Mouse (Mus musculus) spleen, adult 2 months (tissue): ENCODE measurements at regions not wholly inside any gene's neighbourhood (a gene's known extent, or its start where the extent isn't known, plus 50 kb on each side); places are given as distances from the start of the nearest gene placed in this dataset.

ENCODE experiments used
- DNase-seq, 2 experiments: peaks; one replicate each; pipeline versions ENCODE4 v3.0.0 to v3.0.0-alpha.2; 2012 to 2021; ENCODE audit warnings: low spot score in 2 of 2, low read depth in 1 of 2
- H3K27ac ChIP-seq: fragments of 200-500 bp; 2 replicates; pipeline ENCODE4 v1.5.1; 2012; ENCODE audit warnings: low read length, inconsistent platforms; ENCODE audit not compliant: insufficient read depth
- H3K27me3 ChIP-seq: fragments of 200-500 bp; 2 replicates; pipeline ENCODE4 v1.6.1; 2012; ENCODE audit warnings: mild to moderate bottlenecking, moderate library complexity, low read length, inconsistent platforms; ENCODE audit not compliant: control insufficient read depth, insufficient read depth
- H3K36me3 ChIP-seq: fragments of 200-500 bp; 2 replicates; pipeline ENCODE4 v1.6.1; 2012; ENCODE audit warnings: mild to moderate bottlenecking, low read length, inconsistent platforms; ENCODE audit not compliant: control insufficient read depth, insufficient read depth
- H3K4me1 ChIP-seq: fragments of 200-500 bp; 2 replicates; pipeline ENCODE4 v1.6.1; 2011; ENCODE audit warnings: inconsistent platforms; ENCODE audit not compliant: control insufficient read depth, insufficient read depth, insufficient read length
- H3K4me3 ChIP-seq: fragments of 200-500 bp; 2 replicates; pipeline ENCODE4 v1.5.1; 2011; ENCODE audit warnings: mild to moderate bottlenecking, inconsistent platforms; ENCODE audit not compliant: insufficient read depth, insufficient read length; ENCODE audit errors: extremely low read depth
- CTCF ChIP-seq: fragments of 200-500 bp; IDR thresholded peaks from 2 replicates; pipeline ENCODE4 v1.5.1; 2011; ENCODE audit warnings: mild to moderate bottlenecking, inconsistent platforms; ENCODE audit not compliant: insufficient read depth, insufficient read length, insufficient replicate concordance; ENCODE audit errors: extremely low read depth
- POLR2A ChIP-seq: fragments of 200-500 bp; IDR thresholded peaks from 2 replicates; pipeline ENCODE4 v1.6.1; 2011; ENCODE audit warnings: low read depth, low read length, inconsistent platforms
- WGBS: fragments of 180-500 bp; shearing (Covaris S2); methylation state at CpG from one replicate; pipeline ENCODE4 v1.1.7; 2018; 5-methylcytosine and 5-hydroxymethylcytosine counted together

DNA sequence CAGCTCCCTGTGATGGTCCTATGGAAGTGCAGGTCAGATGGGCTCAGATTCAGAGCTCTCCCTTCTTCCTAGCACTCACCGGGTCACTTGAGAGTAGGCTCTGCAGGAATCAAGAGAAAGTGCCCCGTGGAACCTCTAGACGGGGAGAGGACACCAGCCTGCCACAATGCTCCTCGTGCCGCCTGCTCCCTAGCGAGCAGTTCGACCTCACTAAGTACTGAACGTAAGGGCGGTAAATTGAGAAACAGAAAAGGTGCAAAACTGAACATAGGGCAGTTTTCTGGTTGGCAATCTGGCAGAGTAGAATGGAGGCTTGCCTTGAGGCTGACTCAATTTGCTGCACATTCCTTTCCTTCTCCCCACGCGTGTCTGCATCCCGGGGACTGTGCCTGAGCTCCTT lies 115.7 kb downstream of the Zfp706 start:
- TF ChIP-seq POLR2A = no peak
- TF ChIP-seq CTCF = no peak
- H3K36me3 ChIP-seq = no peaks in the 10 kb centered on the region
- DNase-seq = no peak
- H3K4me3 ChIP-seq = no peak overlapping the region
- no peak overlapping the region for H3K27ac ChIP-seq
- H3K4me1 ChIP-seq = no peaks in the 10 kb centered on the region
- H3K27me3 ChIP-seq = no peaks in the 10 kb centered on the region
- WGBS = 81% methylated on average over 12 of the region's 12 CpGs

DNA sequence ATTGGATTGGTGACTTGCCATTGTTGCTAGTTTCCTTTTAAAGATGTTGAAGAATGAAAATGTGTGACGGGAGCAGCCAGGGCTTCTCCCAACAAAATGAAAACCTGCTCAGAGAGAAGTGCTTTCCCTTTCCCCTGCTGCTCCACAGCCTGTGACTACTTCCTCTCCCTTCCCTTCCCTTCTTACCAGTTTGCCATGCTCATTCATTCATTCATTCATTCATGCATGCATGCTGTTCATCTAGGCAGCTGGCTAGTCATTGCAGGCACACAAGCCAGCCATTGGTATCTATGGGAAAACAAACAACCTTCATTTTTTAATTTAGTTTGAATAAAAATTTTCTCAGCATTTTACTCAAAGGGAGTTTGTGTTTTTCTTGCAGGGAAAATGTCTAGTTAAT lies 116.3 kb downstream of the Zfp706 start:
- 68% methylated on average over 1 of the region's 1 CpGs for WGBS
- Histone ChIP-seq H3K4me1 (no peaks in the 10 kb centered on the region), H3K36me3 (no peaks in the 10 kb centered on the region), H3K27me3 (no peaks in the 10 kb centered on the region), H3K27ac (no peak overlapping the region), H3K4me3 (no peak overlapping the region)
- DNase-seq = no peak
- TF ChIP-seq CTCF = no peak

GRCm38 (mm10) chr15:36889072-36889471 lies 118.5 kb downstream of the Zfp706 start:
- Histone ChIP-seq H3K27ac (no peak overlapping the region), H3K36me3 (no peaks in the 10 kb centered on the region), H3K4me1 (no peaks in the 10 kb centered on the region), H3K4me3 (no peak overlapping the region), H3K27me3 (no peaks in the 10 kb centered on the region)
- DNase-seq = no peak
- no peak for TF ChIP-seq POLR2A
- no peak for TF ChIP-seq CTCF
- 81% methylated on average over 3 of the region's 3 CpGs for WGBS

GRCm38 (mm10) chr15:36888351-36889069 lies 119.1 kb downstream of the Zfp706 start:
- H3K27me3 ChIP-seq = no peaks in the 10 kb centered on the region
- H3K27ac ChIP-seq = no peak overlapping the region
- TF ChIP-seq CTCF = no peak
- no peak for TF ChIP-seq POLR2A
- WGBS = 76% methylated on average over 11 of the region's 11 CpGs
- H3K4me1 ChIP-seq = no peaks in the 10 kb centered on the region
- no peaks in the 10 kb centered on the region for H3K36me3 ChIP-seq
- no peak overlapping the region for H3K4me3 ChIP-seq
- no peak for DNase-seq

DNA sequence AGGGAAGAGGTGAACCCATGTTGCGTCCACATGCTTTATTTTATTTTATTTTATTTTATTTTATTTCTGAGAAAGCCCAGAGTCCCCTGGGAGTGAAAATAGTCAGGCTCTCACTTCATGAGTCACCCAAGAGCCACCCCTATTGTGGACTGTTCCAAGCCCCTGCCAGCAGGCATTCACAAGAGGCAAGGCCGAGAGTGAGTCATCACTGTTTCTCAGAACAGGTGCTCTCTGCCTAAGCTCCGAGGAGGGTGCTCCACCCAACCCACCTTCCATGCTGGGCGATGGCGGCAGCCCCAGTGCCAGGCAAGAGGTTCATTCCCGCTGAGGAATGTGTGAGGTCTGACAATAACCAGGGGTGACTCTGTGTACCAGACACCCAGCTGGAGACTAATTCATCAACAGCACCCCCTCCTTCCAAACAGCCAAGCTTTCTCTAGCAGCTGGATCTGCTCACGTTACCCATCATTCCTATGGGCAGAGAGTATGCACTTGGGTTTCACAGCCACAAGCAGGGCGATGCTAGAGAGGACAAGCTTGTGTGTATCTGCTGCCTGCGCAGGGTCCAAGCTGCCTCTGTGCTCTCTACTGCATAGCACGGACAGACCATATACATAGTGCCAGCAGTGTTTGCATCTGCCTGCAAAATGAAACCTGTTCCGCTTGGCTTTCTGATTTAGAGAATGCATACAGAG lies 122.8 kb downstream of the Zfp706 start:
- Histone ChIP-seq H3K27ac (no peak overlapping the region), H3K27me3 (no peaks in the 10 kb centered on the region), H3K36me3 (no peaks in the 10 kb centered on the region), H3K4me1 (peaks cover 3% of the 10 kb centered on the region), H3K4me3 (no peak overlapping the region)
- no peak for DNase-seq
- 92% methylated on average over 11 of the region's 11 CpGs for WGBS
- TF ChIP-seq CTCF (no peak), POLR2A (no peak)

DNA sequence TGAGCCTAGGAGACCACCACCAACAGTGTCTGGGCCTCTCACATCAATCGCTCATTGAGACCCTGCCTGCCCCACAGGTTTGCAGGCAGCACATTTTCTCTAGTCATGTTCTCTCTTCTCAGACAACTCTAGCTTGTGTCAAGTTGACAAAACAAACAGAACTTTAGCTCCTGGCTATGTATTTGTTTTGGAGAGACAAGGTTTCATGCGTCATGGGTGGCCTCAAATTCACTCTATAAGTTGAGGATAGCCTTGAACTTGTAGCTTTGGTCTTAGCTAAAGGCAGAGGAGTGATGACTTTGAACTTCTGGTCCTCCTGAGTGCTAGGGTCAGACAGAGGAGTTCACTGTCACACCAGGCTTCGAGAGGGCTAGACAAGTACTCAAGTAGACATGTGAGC lies 123.5 kb downstream of the Zfp706 start:
- Histone ChIP-seq H3K27ac (no peak overlapping the region), H3K36me3 (no peaks in the 10 kb centered on the region), H3K27me3 (no peaks in the 10 kb centered on the region), H3K4me3 (no peak overlapping the region), H3K4me1 (peaks cover 3% of the 10 kb centered on the region)
- DNase-seq = no peak
- no peak for TF ChIP-seq POLR2A
- TF ChIP-seq CTCF = no peak
- 92% methylated on average over 3 of the region's 3 CpGs for WGBS

- H3K4me1 ChIP-seq = peaks cover 3% of the 10 kb centered on the region
- no peaks in the 10 kb centered on the region for H3K36me3 ChIP-seq
- 93% methylated on average over 6 of the region's 6 CpGs for WGBS
- DNase-seq = no peak
- TF ChIP-seq POLR2A (no peak), CTCF (no peak)
- no peak overlapping the region for H3K4me3 ChIP-seq
- H3K27me3 ChIP-seq = no peaks in the 10 kb centered on the region
- no peak overlapping the region for H3K27ac ChIP-seq
Measured at GRCm38 (mm10) chr15:36883156-36883555, 124.4 kb downstream of the Zfp706 start.
